Mouse (Mus musculus) C2C12 (cell line): ENCODE data around the gene Gm42517.

Source experiments
- CTCF ChIP-seq: IDR thresholded peaks from one replicate; pipeline ENCODE4 v1.5.1; 2011; ENCODE audit not compliant: control insufficient read depth, insufficient read depth, insufficient read length
- USF1 ChIP-seq: IDR thresholded peaks from one replicate; pipeline ENCODE4 v1.6.1; 2011; ENCODE audit warnings: low read depth, mild to moderate bottlenecking, control low read depth, moderate library complexity

DNA sequence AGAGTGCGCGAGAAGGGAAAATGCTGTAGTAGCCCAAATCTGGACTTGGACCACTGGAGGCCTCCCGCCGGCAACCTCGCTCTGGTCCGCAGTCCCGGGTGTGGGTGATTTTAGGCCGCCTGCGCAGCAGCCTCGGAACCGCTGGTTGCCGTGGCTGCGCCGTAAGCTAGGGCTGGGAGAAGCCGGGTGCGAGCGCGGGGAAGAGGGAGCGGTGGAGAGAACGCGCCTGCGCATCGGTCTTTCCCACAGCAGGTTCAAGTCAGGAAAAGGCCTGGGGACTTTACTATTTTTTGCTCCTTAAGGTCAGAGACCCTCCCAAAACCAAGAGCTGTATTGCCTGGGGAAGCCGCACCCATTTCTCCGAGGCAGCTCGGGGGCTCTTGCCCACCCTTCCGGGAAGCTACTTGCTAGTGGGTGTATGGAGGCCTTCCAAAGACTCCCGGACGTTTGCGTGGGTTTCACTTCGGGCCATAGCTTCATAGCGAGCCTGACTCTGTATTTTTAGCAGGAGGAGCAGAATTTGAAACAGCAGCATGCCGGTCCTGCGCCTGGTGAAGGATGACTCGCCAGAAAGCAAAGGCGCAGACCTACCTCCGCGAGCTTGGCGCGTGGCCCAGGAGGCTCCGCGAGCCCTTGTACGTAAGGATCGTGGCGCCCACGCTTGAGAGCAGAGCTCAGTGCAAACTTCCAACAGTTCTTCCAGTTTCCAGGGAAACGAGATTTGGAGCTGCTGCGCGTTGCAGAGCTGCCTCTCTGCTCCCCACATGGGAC is 1.3 kb upstream of the Gm42517 start:
- no peak for TF ChIP-seq USF1
- TF ChIP-seq CTCF: no peak
